Mouse (Mus musculus) lung, postnatal 4 days (tissue): ENCODE measurements at regions not wholly inside any gene's neighbourhood (a gene's known extent, or its start where the extent isn't known, plus 50 kb on each side); places are given as distances from the start of the nearest gene placed in this dataset.

Source experiments
- DNase-seq, 2 experiments: peaks; one replicate each; pipeline ENCODE4 v3.0.0; 2021

GRCm38 (mm10) chr19:60030212-60030788, 86.8 kb upstream of the Rab11fip2 start:
- no peak for DNase-seq

- no peak for DNase-seq
Measured at GRCm38 (mm10) chr19:60029720-60030119, 86.3 kb upstream of the Rab11fip2 start.

- DNase-seq: no peak
Measured at GRCm38 (mm10) chr19:60015614-60016300, 72.3 kb upstream of the Rab11fip2 start.

- no peak for DNase-seq
Measured at GRCm38 (mm10) chr19:59995557-59995956, 52.1 kb upstream of the Rab11fip2 start.
